Mouse (Mus musculus): Measurements from ENCODE around the gene Hdac1. TPM values are rescaled to one million over a fixed set of nuclear protein-coding genes. Genes with fewer than 3 reads are reported as not detected.
"Not testable (repeated sequence)": the region's sequence is repeated elsewhere in the genome, so short reads cannot be mapped to it uniquely, and the experiment has no call there.

Hdac1 gene
- polyA plus RNA-seq, 1 experiment = 46.2 TPM

- 0 out of 2 replicates have a peak overlapping the region, but pooled peaks have one; percentile 8 for H3K27ac ChIP-seq (replicated peaks; ENCODE audit: low read depth, low read length)
- H3K4me1 ChIP-seq (ENCODE audit: control insufficient read depth, insufficient read depth, insufficient read length, low read length) = peaks cover 2% of the 10 kb centered on the region; the same call in 1 of the 2 replicates
- no peak overlapping the region for H3K4me3 ChIP-seq (ENCODE audit: insufficient read depth, low read depth, low read length)
Observed at GRCm38 (mm10) chr4:129572236-129573092, 30.0 kb upstream of the Hdac1 start.

DNA sequence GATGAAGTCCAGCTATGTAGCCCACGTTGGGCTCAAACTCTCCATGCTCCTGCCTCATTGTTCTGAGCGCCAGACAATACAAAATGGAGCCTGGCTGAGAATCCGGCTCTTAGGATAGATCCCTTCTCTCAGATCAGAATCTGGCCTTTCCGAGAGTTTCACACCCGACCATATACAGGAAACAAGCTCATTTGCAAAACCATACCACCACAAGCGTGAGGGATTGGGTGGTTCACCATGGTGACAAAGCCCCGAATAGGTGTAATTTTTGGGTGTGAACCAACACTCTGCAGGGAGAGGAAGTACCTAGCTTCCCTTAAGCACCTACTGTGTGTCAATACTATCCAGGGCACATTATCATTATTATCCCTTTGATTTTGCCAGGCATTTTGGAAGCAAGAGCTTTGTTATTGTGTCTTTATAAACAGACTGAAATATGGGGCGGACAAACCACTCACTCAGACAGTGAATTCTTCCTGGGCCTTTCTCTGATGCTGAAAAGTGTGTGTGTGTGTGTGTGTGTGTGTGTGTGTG, 29.1 kb upstream of the Hdac1 start:
- Histone ChIP-seq H3K4me1 (ENCODE audit: control insufficient read depth, insufficient read depth, insufficient read length, low read length) (peaks cover 2% of the 10 kb centered on the region; the same call in 1 of the 2 replicates), H3K4me3 (ENCODE audit: insufficient read depth, low read depth, low read length) (no peak overlapping the region), H3K27ac (replicated peaks; ENCODE audit: low read depth, low read length) (no peak overlapping the region)

- peaks cover 2% of the 10 kb centered on the region; the same call in 1 of the 2 replicates for H3K4me1 ChIP-seq (ENCODE audit: control insufficient read depth, insufficient read depth, insufficient read length, low read length)
- H3K4me3 ChIP-seq (ENCODE audit: insufficient read depth, low read depth, low read length) = no peak overlapping the region
- no peak overlapping the region for H3K27ac ChIP-seq (replicated peaks; ENCODE audit: low read depth, low read length)
Observed at GRCm38 (mm10) chr4:129570028-129570427, 27.5 kb upstream of the Hdac1 start.

GRCm38 (mm10) chr4:129568366-129568765, 25.9 kb upstream of the Hdac1 start:
- Histone ChIP-seq H3K4me3 (ENCODE audit: insufficient read depth, low read depth, low read length) (no peak overlapping the region), H3K27ac (replicated peaks; ENCODE audit: low read depth, low read length) (no peak overlapping the region), H3K4me1 (ENCODE audit: control insufficient read depth, insufficient read depth, insufficient read length, low read length) (peaks cover 2% of the 10 kb centered on the region; the same call in 1 of the 2 replicates)

DNA sequence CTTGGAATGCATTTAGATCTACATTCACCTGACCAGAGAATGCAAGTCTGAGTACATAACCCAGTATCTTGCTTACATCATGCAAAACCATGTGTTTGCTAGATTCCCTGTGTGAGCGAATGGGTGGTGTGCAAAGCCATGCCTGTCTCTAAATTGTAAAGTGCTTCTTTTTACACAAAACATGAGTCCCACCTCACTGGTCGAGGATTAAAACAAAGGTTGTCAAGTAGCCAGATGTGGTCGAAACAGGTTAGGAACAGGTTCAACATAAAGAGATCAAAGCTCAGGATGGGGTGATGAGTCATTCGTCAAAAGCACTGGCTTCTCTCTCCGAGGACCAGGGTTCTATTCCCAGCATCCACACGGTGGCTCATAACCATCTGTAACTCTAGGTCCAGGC, 22.6 kb upstream of the Hdac1 start:
- no peak overlapping the region for H3K4me3 ChIP-seq (ENCODE audit: insufficient read depth, low read depth, low read length)
- H3K27ac ChIP-seq (replicated peaks; ENCODE audit: low read depth, low read length) = no peak overlapping the region
- H3K4me1 ChIP-seq (ENCODE audit: control insufficient read depth, insufficient read depth, insufficient read length, low read length) = no peaks in the 10 kb centered on the region

DNA sequence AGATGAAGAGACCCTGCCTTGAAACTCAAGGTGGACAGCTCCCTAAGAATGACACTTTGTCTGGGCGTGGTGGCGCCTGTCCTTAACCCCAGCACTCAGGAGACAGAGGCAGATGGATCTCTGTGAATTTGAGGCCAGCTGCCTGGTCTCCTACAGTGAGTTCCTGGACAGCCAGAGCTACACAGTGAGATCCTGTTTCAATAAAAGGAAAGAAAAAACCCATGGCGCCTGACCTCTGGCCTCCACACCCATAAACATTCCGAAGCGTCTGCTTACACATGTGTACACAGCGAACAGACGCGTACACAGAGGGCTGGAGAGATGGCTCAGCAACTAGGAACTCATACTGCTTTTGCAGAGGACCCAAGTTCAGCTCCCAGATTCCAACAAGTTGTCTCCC, 21.2 kb upstream of the Hdac1 start:
- H3K4me3 ChIP-seq (ENCODE audit: insufficient read depth, low read depth, low read length) = no peak overlapping the region
- no peak overlapping the region for H3K27ac ChIP-seq (replicated peaks; ENCODE audit: low read depth, low read length)
- no peaks in the 10 kb centered on the region for H3K4me1 ChIP-seq (ENCODE audit: control insufficient read depth, insufficient read depth, insufficient read length, low read length)

- peaks cover 6% of the 10 kb centered on the region for H3K4me1 ChIP-seq (ENCODE audit: control insufficient read depth, insufficient read depth, insufficient read length, low read length)
- H3K27ac ChIP-seq (replicated peaks; ENCODE audit: low read depth, low read length) = no peak overlapping the region
- no peak overlapping the region for H3K4me3 ChIP-seq (ENCODE audit: insufficient read depth, low read depth, low read length)
Observed at GRCm38 (mm10) chr4:129561184-129561583, 18.7 kb upstream of the Hdac1 start.

DNA sequence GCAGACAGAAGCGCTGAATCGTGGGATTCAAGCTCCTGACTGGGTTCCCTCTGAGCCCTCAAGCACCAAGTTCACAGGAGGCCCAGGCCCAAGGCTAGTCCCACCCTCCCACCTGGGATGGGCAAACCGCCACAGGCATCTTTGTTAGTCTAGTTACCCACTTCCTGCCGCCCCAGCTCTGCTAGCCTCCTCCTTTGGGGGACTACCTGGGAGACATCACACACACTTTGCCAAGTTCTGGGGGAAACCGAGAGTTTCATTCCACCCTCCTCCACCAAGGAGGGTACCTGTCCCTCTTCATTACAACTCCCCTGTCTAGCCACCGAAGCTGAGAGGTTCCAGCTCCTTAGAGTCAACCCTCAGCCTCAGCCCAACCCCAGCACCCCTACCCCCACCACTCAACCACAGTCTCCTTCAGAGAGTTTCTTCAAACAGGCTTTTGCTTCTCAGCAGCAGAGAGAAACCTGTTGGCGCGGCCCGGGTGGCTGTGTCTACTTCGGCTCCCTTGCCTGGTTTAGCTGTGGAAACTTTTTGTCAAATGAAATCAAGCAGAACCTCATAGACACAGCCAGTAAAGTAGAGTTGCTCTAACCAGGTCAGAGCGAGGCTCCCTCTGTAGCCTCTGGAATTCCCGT, 15.9 kb upstream of the Hdac1 start:
- Histone ChIP-seq H3K4me3 (ENCODE audit: insufficient read depth, low read depth, low read length) (no peak overlapping the region), H3K27ac (replicated peaks; ENCODE audit: low read depth, low read length) (no peak overlapping the region), H3K4me1 (ENCODE audit: control insufficient read depth, insufficient read depth, insufficient read length, low read length) (peaks cover 11% of the 10 kb centered on the region)

- Histone ChIP-seq H3K4me3 (ENCODE audit: insufficient read depth, low read depth, low read length) (peak overlapping the region; percentile 58), H3K27ac (replicated peaks; ENCODE audit: low read depth, low read length) (no peak overlapping the region), H3K4me1 (ENCODE audit: control insufficient read depth, insufficient read depth, insufficient read length, low read length) (peaks cover 11% of the 10 kb centered on the region)
Observed at GRCm38 (mm10) chr4:129557256-129557808, 14.8 kb upstream of the Hdac1 start.

DNA sequence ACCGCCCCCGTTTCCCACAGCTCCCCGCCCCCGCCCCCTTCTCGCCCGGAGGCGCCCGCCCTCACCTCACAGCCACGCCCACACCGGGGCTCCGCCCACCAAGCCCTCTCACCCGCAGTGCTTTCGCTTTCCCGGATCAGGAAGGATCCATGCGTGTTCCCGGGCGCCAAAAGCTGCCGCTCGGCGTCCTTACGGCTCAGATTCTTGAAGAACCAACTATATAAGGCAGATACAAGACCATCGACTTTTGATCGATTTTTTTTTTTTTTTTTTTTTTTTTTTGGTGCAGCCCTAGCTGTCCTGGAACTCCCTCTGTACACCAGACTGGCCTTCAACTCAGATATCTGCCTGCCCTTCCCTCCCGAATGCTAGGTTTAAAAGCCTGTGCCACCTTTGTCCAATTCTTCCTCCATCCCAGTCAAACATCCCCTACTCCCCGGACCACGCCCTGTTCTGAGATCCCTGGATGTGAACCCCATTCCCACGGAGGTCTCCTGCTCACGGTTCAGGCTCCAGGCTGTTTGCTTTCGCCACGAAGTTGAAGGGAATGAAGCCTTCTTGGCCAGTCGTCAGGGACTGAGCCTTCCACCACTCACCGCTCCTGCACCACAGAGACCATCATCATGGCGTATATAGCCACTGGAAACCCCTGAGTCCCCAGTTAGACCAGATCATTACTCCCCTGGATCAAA, 14.2 kb upstream of the Hdac1 start:
- peak overlapping the region; percentile 56 for H3K27ac ChIP-seq (replicated peaks; ENCODE audit: low read depth, low read length)
- H3K4me1 ChIP-seq (ENCODE audit: control insufficient read depth, insufficient read depth, insufficient read length, low read length) = peaks cover 11% of the 10 kb centered on the region
- peak overlapping the region; percentile 63 for H3K4me3 ChIP-seq (ENCODE audit: insufficient read depth, low read depth, low read length)

GRCm38 (mm10) chr4:129555862-129556531, 13.5 kb upstream of the Hdac1 start:
- Histone ChIP-seq H3K4me3 (ENCODE audit: insufficient read depth, low read depth, low read length) (peak overlapping the region; percentile 63), H3K4me1 (ENCODE audit: control insufficient read depth, insufficient read depth, insufficient read length, low read length) (peaks cover 11% of the 10 kb centered on the region), H3K27ac (replicated peaks; ENCODE audit: low read depth, low read length) (no peak overlapping the region)

DNA sequence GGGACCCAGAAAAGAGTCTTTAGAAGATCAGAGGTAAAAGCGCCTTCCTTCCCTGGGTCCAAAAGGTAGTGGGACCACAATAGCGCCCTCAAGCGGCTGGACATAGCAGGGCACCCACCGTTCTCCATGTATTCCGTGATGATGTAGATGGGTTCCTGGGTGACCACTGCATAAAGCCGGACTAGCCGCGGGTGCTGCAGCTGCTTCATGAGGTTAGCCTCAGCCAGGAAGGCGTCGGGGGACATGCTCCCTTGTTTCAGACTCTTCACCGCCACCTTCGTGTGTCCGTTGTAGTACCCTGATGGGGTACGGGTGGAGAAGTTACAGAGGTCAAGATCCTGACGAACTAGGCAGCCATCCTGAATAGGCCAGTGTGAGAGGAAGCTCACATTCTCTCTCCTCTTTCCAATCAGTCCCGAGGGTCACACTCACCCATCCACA, 12.9 kb upstream of the Hdac1 start:
- peaks cover 11% of the 10 kb centered on the region for H3K4me1 ChIP-seq (ENCODE audit: control insufficient read depth, insufficient read depth, insufficient read length, low read length)
- no peak overlapping the region for H3K27ac ChIP-seq (replicated peaks; ENCODE audit: low read depth, low read length)
- peak overlapping the region; percentile 63 for H3K4me3 ChIP-seq (ENCODE audit: insufficient read depth, low read depth, low read length)

DNA sequence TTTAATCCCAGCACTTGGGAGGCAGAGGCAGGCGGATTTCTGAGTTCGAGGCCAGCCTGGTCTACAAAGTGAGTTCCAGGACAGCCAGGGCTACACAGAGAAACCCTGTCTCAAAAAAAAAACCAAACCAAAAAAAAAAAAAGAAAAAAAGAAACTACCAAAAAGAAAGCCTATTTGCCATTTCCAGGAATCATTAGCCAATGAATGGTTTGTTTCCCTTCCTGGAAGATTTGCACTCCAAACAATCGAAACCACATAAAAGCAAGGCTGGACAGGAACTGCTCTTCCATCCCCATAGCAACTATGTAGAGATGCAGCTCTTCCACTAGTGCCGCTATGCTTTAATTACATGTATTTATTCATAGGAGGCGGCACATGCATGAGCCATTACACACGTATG, 12.0 kb upstream of the Hdac1 start:
- peaks cover 11% of the 10 kb centered on the region for H3K4me1 ChIP-seq (ENCODE audit: control insufficient read depth, insufficient read depth, insufficient read length, low read length)
- not testable (repeated sequence) for H3K4me3 ChIP-seq (ENCODE audit: insufficient read depth, low read depth, low read length); H3K27ac ChIP-seq (replicated peaks; ENCODE audit: low read depth, low read length)

GRCm38 (mm10) chr4:129550295-129550694, 7.8 kb upstream of the Hdac1 start:
- Histone ChIP-seq H3K4me1 (ENCODE audit: control insufficient read depth, insufficient read depth, insufficient read length, low read length) (no peaks in the 10 kb centered on the region), H3K4me3 (ENCODE audit: insufficient read depth, low read depth, low read length) (no peak overlapping the region), H3K27ac (replicated peaks; ENCODE audit: low read depth, low read length) (no peak overlapping the region)

Data from brown adipose tissue, adult 24 weeks (tissue).